Mouse (Mus musculus) thymus, adult 2 months (tissue): ENCODE data around the gene Ppm1l.

Source experiments
- CTCF ChIP-seq: fragments of 200-500 bp; IDR thresholded peaks from 2 replicates; pipeline ENCODE4 v1.5.1; 2012; ENCODE audit warnings: mild to moderate bottlenecking, control low read depth, low read length, moderate library complexity, borderline replicate concordance; ENCODE audit not compliant: control insufficient read depth, poor library complexity, insufficient read depth; ENCODE audit errors: extremely low read depth
- POLR2A ChIP-seq: fragments of 200-500 bp; IDR thresholded peaks from 2 replicates; pipeline ENCODE4 v1.6.1; 2012; ENCODE audit warnings: mild to moderate bottlenecking, low read length, control low read depth, moderate library complexity; ENCODE audit not compliant: control insufficient read depth, poor library complexity, insufficient read depth; ENCODE audit errors: extremely low read depth

DNA sequence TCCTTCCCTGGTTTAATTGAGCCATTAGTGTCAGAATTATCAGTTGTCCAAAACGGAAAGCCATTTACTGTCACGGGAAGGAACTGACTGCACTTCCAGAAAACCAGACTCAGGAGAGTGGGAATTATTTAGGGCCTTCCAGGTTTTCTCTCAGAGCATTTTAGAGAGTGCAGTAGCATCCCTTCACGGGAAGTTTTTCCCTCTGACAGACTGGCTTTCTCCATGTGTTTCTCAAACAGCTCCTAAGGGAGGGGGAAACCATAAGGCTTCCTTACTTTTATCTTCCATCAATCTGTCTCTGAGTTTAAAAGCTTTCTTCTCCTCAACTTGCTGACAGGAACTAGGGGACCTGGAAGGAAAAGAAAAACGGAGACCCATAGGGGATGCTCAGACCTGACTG, 185.9 kb downstream of the Ppm1l start:
- TF ChIP-seq CTCF: no peak
- no peak for TF ChIP-seq POLR2A
